ENCODE assay signal across 20 mouse cellular contexts in the genomic region with DNA sequence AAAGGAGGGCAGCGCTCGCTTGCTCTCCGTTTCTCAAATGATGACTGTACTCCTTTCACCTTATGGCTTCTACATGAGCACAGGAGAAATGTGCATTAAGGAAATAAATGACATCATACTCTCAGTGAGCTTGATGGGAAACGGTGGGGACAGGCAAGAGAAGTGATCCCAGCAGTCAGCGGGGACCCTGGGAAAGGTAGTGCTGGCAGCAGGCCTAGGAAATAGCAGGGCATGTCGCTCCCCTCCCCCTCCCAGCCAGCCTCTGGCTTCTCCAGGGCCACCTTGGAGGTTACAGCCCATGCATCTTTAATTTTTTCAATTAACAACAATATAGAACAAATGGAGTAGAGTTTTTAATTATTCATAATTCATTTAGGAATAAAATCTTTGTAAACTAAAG. TPM values are rescaled to one million over a fixed set of nuclear protein-coding genes. Genes with fewer than 3 reads are reported as not detected.
DNase-seq lines count a peak whose midpoint lies in the region; ATAC-seq lines count a peak whose summit lies in the region.
"Had no signal": no experiment of that assay in that cellular context is flagged by ENCODE, and none has a peak within 500 bp of the region (broad histone marks: within the 10 kb centered on the region; RNA-seq: fewer than 3 reads in every experiment).

No protein-coding gene starts in this region.

- no peak overlapping the region for H3K4me3 ChIP-seq in hindbrain, embryonic 13.5 days
- H3K4me3 ChIP-seq in hindbrain, embryonic 10.5 days, result no peak overlapping the region
- no peak overlapping the region for H3K4me3 ChIP-seq in midbrain, embryonic 14.5 days (replicated peaks; ENCODE audit: low read depth, low read length)
- no peak overlapping the region for H3K4me3 ChIP-seq in midbrain, embryonic 16.5 days (ENCODE audit: low read depth, low read length)
- H3K4me3 ChIP-seq in hindbrain, embryonic 16.5 days (ENCODE audit: low read length), result no peak overlapping the region
- H3K4me3 ChIP-seq in neural tube, embryonic 14.5 days (ENCODE audit: low read depth, low read length), result no peak overlapping the region
- H3K4me3 ChIP-seq: embryonic facial prominence, embryonic 12.5 days; heart, embryonic 12.5 days; kidney, embryonic 15.5 days; limb, embryonic 15.5 days had no signal

- WGBS in hindbrain, embryonic 13.5 days, result 48% methylated on average over 6 of the region's 6 CpGs
- 55% methylated on average over 6 of the region's 6 CpGs for WGBS in hindbrain, embryonic 10.5 days
- 51% methylated on average over 6 of the region's 6 CpGs for WGBS in midbrain, embryonic 14.5 days
- 50% methylated on average over 6 of the region's 6 CpGs for WGBS in midbrain, embryonic 16.5 days
- WGBS in hindbrain, embryonic 16.5 days, result 41% methylated on average over 6 of the region's 6 CpGs
- WGBS in neural tube, embryonic 14.5 days, result 42% methylated on average over 6 of the region's 6 CpGs

- peak; percentile 67; the same call in 1 of the 2 replicates for ATAC-seq in hindbrain, embryonic 13.5 days (ENCODE audit: low FRiP score)
- ATAC-seq in midbrain, embryonic 14.5 days (ENCODE audit: low FRiP score, low TSS enrichment), result peak; percentile 55; the same call in 1 of the 2 replicates
- ATAC-seq in midbrain, embryonic 16.5 days, result no peak
- ATAC-seq in hindbrain, embryonic 16.5 days, result peak; percentile 31; the same call in 1 of the 2 replicates
- peak; percentile 41; the same call in 1 of the 2 replicates for ATAC-seq in neural tube, embryonic 14.5 days (ENCODE audit: low read depth)
- ATAC-seq: lung, postnatal 0 days had no signal

- H3K9me3 ChIP-seq in hindbrain, embryonic 13.5 days, result no peaks in the 10 kb centered on the region
- H3K9me3 ChIP-seq in hindbrain, embryonic 10.5 days, result no peaks in the 10 kb centered on the region
- no peaks in the 10 kb centered on the region for H3K9me3 ChIP-seq in midbrain, embryonic 14.5 days (ENCODE audit: control insufficient read depth, low read length)
- no peaks in the 10 kb centered on the region for H3K9me3 ChIP-seq in midbrain, embryonic 16.5 days (replicated peaks; ENCODE audit: control insufficient read depth, low read length, poor library complexity, severe bottlenecking)
- no peaks in the 10 kb centered on the region for H3K9me3 ChIP-seq in hindbrain, embryonic 16.5 days (ENCODE audit: control insufficient read depth, low read length)
- no peaks in the 10 kb centered on the region for H3K9me3 ChIP-seq in neural tube, embryonic 14.5 days (ENCODE audit: control insufficient read depth, low read length)
- H3K9me3 ChIP-seq: embryonic facial prominence, embryonic 12.5 days; heart, embryonic 12.5 days; kidney, embryonic 15.5 days; limb, embryonic 15.5 days had no signal

- no peak for DNase-seq in hindbrain, embryonic 10.5 days (ENCODE audit: low spot score)
- DNase-seq in midbrain, embryonic 14.5 days, result peak; percentile 48
- no peak for DNase-seq in urinary bladder, adult 18-20 months (ENCODE audit: low spot score in 2 of 2)
- DNase-seq: adrenal gland, adult 8-10 months; cerebellum, adult 8-10 months; gastrocnemius, postnatal 25 days; heart, adult 18-20 months; kidney, adult 11 months; thymus, adult 2 months had no signal

- H3K4me1 ChIP-seq in hindbrain, embryonic 13.5 days (replicated peaks), result peaks cover 12% of the 10 kb centered on the region
- peaks cover 36% of the 10 kb centered on the region for H3K4me1 ChIP-seq in hindbrain, embryonic 10.5 days (replicated peaks)
- H3K4me1 ChIP-seq in midbrain, embryonic 14.5 days (ENCODE audit: control insufficient read depth, insufficient read depth, low read length), result peaks cover 12% of the 10 kb centered on the region; the same call in 1 of the 2 replicates
- no peaks in the 10 kb centered on the region for H3K4me1 ChIP-seq in midbrain, embryonic 16.5 days (ENCODE audit: control insufficient read depth, insufficient read depth, low read length)
- no peaks in the 10 kb centered on the region for H3K4me1 ChIP-seq in hindbrain, embryonic 16.5 days (ENCODE audit: control insufficient read depth, insufficient read depth, low read depth, low read length)
- no peaks in the 10 kb centered on the region for H3K4me1 ChIP-seq in neural tube, embryonic 14.5 days (ENCODE audit: control insufficient read depth, insufficient read depth, low read length)
- H3K4me1 ChIP-seq: kidney, embryonic 15.5 days had no signal

- no peaks in the 10 kb centered on the region for H3K27me3 ChIP-seq in hindbrain, embryonic 13.5 days
- H3K27me3 ChIP-seq in hindbrain, embryonic 10.5 days (ENCODE audit: insufficient read depth, poor library complexity, severe bottlenecking), result no peaks in the 10 kb centered on the region
- no peaks in the 10 kb centered on the region for H3K27me3 ChIP-seq in midbrain, embryonic 14.5 days (ENCODE audit: control insufficient read depth, insufficient read depth, low read length)
- H3K27me3 ChIP-seq in midbrain, embryonic 16.5 days (ENCODE audit: control insufficient read depth, insufficient read depth, low read depth, low read length), result no peaks in the 10 kb centered on the region
- H3K27me3 ChIP-seq in hindbrain, embryonic 16.5 days (replicated peaks; ENCODE audit: control insufficient read depth, insufficient read depth, low read length), result no peaks in the 10 kb centered on the region
- no peaks in the 10 kb centered on the region for H3K27me3 ChIP-seq in neural tube, embryonic 14.5 days (ENCODE audit: control insufficient read depth, insufficient read depth, low read length)
- H3K27me3 ChIP-seq: embryonic facial prominence, embryonic 12.5 days; heart, embryonic 12.5 days; kidney, embryonic 15.5 days; limb, embryonic 15.5 days had no signal

- H3K27ac ChIP-seq in hindbrain, embryonic 13.5 days, result peak overlapping the region; percentile 2; the same call in 1 of the 2 replicates
- H3K27ac ChIP-seq in hindbrain, embryonic 10.5 days, result no peak overlapping the region
- no peak overlapping the region for H3K27ac ChIP-seq in midbrain, embryonic 14.5 days (replicated peaks; ENCODE audit: low read depth, low read length)
- no peak overlapping the region for H3K27ac ChIP-seq in midbrain, embryonic 16.5 days (ENCODE audit: low read length)
- no peak overlapping the region for H3K27ac ChIP-seq in hindbrain, embryonic 16.5 days (ENCODE audit: low read depth, low read length)
- no peak overlapping the region for H3K27ac ChIP-seq in neural tube, embryonic 14.5 days (ENCODE audit: low read depth, low read length)
- H3K27ac ChIP-seq: embryonic facial prominence, embryonic 12.5 days; kidney, embryonic 15.5 days; limb, embryonic 15.5 days; macrophage had no signal

- H3K9ac ChIP-seq in hindbrain, embryonic 13.5 days, result no peak overlapping the region
- H3K9ac ChIP-seq in midbrain, embryonic 14.5 days (replicated peaks; ENCODE audit: low read length), result no peak overlapping the region
- no peak overlapping the region for H3K9ac ChIP-seq in midbrain, embryonic 16.5 days (ENCODE audit: low read depth, low read length)
- no peak overlapping the region for H3K9ac ChIP-seq in hindbrain, embryonic 16.5 days (ENCODE audit: low read depth, low read length)
- H3K9ac ChIP-seq in neural tube, embryonic 14.5 days (replicated peaks; ENCODE audit: low read depth, low read length), result no peak overlapping the region
- H3K9ac ChIP-seq: embryonic facial prominence, embryonic 12.5 days; heart, embryonic 12.5 days; kidney, embryonic 15.5 days; limb, embryonic 15.5 days had no signal

- no peaks in the 10 kb centered on the region for H3K36me3 ChIP-seq in hindbrain, embryonic 13.5 days
- no peaks in the 10 kb centered on the region for H3K36me3 ChIP-seq in hindbrain, embryonic 10.5 days
- no peaks in the 10 kb centered on the region for H3K36me3 ChIP-seq in midbrain, embryonic 14.5 days (ENCODE audit: control insufficient read depth, insufficient read depth, low read length)
- H3K36me3 ChIP-seq in midbrain, embryonic 16.5 days (ENCODE audit: control insufficient read depth, insufficient read depth, low read length), result no peaks in the 10 kb centered on the region
- no peaks in the 10 kb centered on the region for H3K36me3 ChIP-seq in hindbrain, embryonic 16.5 days (ENCODE audit: control insufficient read depth, insufficient read depth, low read length)
- no peaks in the 10 kb centered on the region for H3K36me3 ChIP-seq in neural tube, embryonic 14.5 days (ENCODE audit: control insufficient read depth, insufficient read depth, low read length)
- H3K36me3 ChIP-seq: embryonic facial prominence, embryonic 12.5 days; heart, embryonic 12.5 days; kidney, embryonic 15.5 days; limb, embryonic 15.5 days had no signal

- no peak overlapping the region for H3K4me2 ChIP-seq in hindbrain, embryonic 13.5 days
- H3K4me2 ChIP-seq in midbrain, embryonic 14.5 days (ENCODE audit: low read length), result no peak overlapping the region
- H3K4me2 ChIP-seq in midbrain, embryonic 16.5 days (ENCODE audit: low read length), result no peak overlapping the region
- no peak overlapping the region for H3K4me2 ChIP-seq in hindbrain, embryonic 16.5 days (ENCODE audit: low read length)
- H3K4me2 ChIP-seq in neural tube, embryonic 14.5 days (ENCODE audit: low read depth, low read length), result no peak overlapping the region
- H3K4me2 ChIP-seq: embryonic facial prominence, embryonic 12.5 days; heart, embryonic 12.5 days; kidney, embryonic 15.5 days; limb, embryonic 15.5 days had no signal

RNA-seq across cellular contexts. Expression of a gene that starts 58.6 kb away (rescaled TPM):
- 4.0 and 4.1 TPM in 2 replicates for polyA plus RNA-seq in hindbrain, embryonic 13.5 days (2015; fragmentation: Nextera tagmentation; extraction: Ambion mirVana)
- 1.4 and 1.8 TPM in 2 replicates for polyA plus RNA-seq in hindbrain, embryonic 10.5 days (2016; fragmentation: Nextera tagmentation; extraction: Ambion mirVana)
- 8.4 and 9.5 TPM in 2 replicates for polyA plus RNA-seq in midbrain, embryonic 14.5 days (2014; fragmentation: Nextera tagmentation; extraction: Ambion mirVana)
- polyA plus RNA-seq in midbrain, embryonic 16.5 days (2015; fragmentation: Nextera tagmentation; extraction: Ambion mirVana), result 4.0 and 4.6 TPM in 2 replicates
- polyA plus RNA-seq in hindbrain, embryonic 16.5 days (2015; fragmentation: Nextera tagmentation; extraction: Ambion mirVana), result 2.3 and 3.4 TPM in 2 replicates
- 4.9 and 6.1 TPM in 2 replicates for polyA plus RNA-seq in neural tube, embryonic 14.5 days (2014; fragmentation: Nextera tagmentation; extraction: Ambion mirVana)
- polyA plus RNA-seq: C2C12, macrophage had no signal
